Mouse (Mus musculus) embryonic fibroblast, embryonic 13.5 days (primary cell): ENCODE measurements at regions not wholly inside any gene's neighbourhood (a gene's known extent, or its start where the extent isn't known, plus 50 kb on each side); places are given as distances from the start of the nearest gene placed in this dataset.

Experiments
- H3K27ac ChIP-seq: 2 replicates; pipeline ENCODE4 v1.5.1; 2012; ENCODE audit warnings: low read length, control low read depth, inconsistent platforms; ENCODE audit not compliant: insufficient read depth
- H3K4me1 ChIP-seq: 2 replicates; pipeline ENCODE4 v1.6.1; 2011; ENCODE audit warnings: low read length; ENCODE audit not compliant: control insufficient read depth, insufficient read depth
- H3K4me3 ChIP-seq: 2 replicates; pipeline ENCODE4 v1.5.1; 2011; ENCODE audit warnings: mild to moderate bottlenecking, control low read depth, low read length; ENCODE audit not compliant: insufficient read depth
- CTCF ChIP-seq: IDR thresholded peaks from 2 replicates; pipeline ENCODE4 v1.5.1; 2011; ENCODE audit warnings: mild to moderate bottlenecking, control low read depth, low read length, moderate library complexity, borderline replicate concordance; ENCODE audit not compliant: insufficient read depth
- POLR2A ChIP-seq: IDR thresholded peaks from 2 replicates; pipeline ENCODE4 v1.6.1; 2011; ENCODE audit warnings: low read depth, mild to moderate bottlenecking, control low read depth, low read length, moderate library complexity

- no peaks in the 10 kb centered on the region for H3K4me1 ChIP-seq
- TF ChIP-seq CTCF = no peak
- TF ChIP-seq POLR2A = no peak
- no peak overlapping the region for H3K27ac ChIP-seq
- H3K4me3 ChIP-seq = no peak overlapping the region
Measured at GRCm38 (mm10) chr3:133818966-133819700, 274.2 kb upstream of the Tet2 start.

DNA sequence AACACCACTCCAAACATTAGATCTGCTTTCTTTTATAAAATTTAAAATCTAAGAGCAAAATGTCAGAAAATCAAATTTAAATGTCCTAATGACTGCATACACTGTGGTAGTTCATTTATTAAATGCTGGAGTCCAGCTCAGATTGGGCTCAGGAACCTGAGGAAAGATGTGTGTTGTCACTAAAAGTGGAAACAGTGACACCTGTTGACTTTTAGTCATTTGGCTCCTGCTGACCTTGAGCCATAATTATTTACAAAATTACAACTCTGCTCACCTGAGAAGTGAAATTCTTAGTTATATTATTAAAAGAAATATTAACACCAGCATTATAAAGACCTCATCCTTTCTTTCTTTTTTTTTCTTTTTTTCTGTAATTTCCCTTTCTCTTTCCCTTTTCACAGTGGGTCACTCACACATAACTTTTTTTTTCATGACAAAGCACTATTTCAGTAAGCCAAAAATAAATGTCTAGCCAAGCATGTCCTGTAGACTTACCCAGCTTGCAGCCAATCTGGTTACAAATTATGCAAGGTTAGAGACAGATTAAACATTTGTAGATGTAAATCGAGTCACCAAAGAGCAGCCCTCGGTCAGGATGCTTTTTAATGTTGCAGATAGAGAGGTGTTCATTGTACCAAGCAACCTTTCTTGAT is 288.9 kb upstream of the Tet2 start:
- TF ChIP-seq CTCF (no peak), POLR2A (no peak)
- H3K4me1 ChIP-seq = no peaks in the 10 kb centered on the region
- no peak overlapping the region for H3K4me3 ChIP-seq
- no peak overlapping the region for H3K27ac ChIP-seq

DNA sequence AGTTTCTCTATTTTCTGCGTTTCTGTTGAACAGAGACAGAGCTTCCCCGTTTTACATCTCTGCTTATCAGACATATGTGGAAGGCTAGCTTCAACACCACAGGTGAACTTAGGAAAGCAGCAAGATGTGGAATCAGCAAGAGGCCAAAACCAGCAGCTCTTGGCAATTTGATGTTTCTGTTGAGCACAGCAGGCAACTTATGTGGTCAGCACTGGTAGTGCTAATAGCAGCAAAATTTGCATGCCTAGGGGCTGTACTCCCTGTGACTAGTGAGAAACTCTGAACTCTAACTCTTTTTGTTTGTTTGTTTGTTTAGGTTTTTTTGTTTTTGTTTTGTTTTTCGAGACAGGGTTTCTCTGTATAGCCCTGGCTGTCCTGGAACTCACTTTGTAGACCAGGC is 289.5 kb upstream of the Tet2 start:
- TF ChIP-seq POLR2A (no peak), CTCF (no peak)
- Histone ChIP-seq H3K4me1 (no peaks in the 10 kb centered on the region), H3K27ac (no peak overlapping the region), H3K4me3 (no peak overlapping the region)

GRCm38 (mm10) chr3:133846301-133846700 is 301.4 kb upstream of the Tet2 start:
- no peak overlapping the region for H3K27ac ChIP-seq
- no peak overlapping the region for H3K4me3 ChIP-seq
- no peaks in the 10 kb centered on the region for H3K4me1 ChIP-seq
- TF ChIP-seq POLR2A = no peak
- TF ChIP-seq CTCF = no peak

GRCm38 (mm10) chr3:133874383-133874782 is 329.4 kb upstream of the Tet2 start:
- TF ChIP-seq POLR2A (no peak), CTCF (no peak)

DNA sequence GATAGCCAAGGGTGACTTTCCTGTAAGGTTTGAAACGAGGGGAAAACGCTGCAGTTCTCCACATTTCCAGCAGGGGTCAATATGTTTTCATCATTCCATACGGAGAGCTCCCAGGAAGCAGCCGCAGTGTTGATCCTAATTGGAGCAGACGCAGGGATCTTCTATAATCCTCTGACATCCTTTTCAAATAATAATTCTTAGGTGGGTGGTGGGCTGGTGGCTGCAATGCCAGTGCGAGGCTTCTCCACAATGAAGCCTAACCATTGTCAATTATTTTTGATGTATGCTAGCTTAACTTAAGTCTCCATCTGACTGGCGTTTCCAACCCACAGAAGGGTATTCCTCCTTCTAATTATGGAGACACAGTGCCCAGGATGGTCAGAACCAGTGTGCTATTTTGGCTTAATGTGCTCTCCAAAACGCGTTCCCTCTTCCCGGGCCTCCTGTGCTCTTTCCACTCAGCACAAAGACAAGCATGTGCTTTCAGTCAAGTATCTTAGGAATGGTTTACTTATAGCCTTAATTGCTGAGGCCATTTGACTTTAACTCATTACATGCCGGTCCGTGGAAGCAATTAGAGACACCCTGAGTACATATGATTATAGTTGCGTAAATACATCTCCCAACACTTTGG is 331.6 kb upstream of the Tet2 start:
- Histone ChIP-seq H3K27ac (no peak overlapping the region), H3K4me1 (no peaks in the 10 kb centered on the region; the same call in 1 of the 2 replicates), H3K4me3 (no peak overlapping the region)
- TF ChIP-seq POLR2A = no peak
- no peak for TF ChIP-seq CTCF

More at GRCm38 (mm10) chr3:133874383-133874782, 329.4 kb upstream of the Tet2 start:
- Histone ChIP-seq H3K4me1 (no peaks in the 10 kb centered on the region; the same call in 1 of the 2 replicates), H3K27ac (no peak overlapping the region), H3K4me3 (no peak overlapping the region)

DNA sequence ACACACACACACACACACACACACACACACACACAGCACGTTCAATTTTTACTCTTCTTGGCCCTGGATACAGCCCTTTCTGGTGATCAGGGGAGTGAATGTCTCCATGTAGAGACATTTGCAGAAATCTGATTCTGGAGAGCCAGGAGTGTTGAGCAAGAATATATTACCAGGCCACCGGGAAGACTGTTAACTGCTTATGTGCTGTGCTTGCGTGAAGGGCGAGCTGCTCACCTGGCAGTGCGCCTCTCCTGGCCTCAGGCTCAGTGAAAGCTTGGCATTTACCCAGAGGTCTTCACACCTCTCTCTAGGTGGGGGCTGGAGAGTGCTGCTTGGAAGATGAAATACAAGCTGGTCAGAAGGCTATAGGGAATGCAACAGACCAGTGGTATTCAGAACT is 332.4 kb upstream of the Tet2 start:
- no peak for TF ChIP-seq POLR2A
- TF ChIP-seq CTCF = no peak
- H3K4me3 ChIP-seq = no peak overlapping the region
- no peak overlapping the region for H3K27ac ChIP-seq

GRCm38 (mm10) chr3:133880626-133881025 is 335.7 kb upstream of the Tet2 start:
- Histone ChIP-seq H3K4me1 (no peaks in the 10 kb centered on the region; the same call in 1 of the 2 replicates), H3K27ac (no peak overlapping the region), H3K4me3 (no peak overlapping the region)
- no peak for TF ChIP-seq CTCF
- no peak for TF ChIP-seq POLR2A

More for the DNA sequence above, 332.4 kb upstream of the Tet2 start:
- H3K4me1 ChIP-seq = no peaks in the 10 kb centered on the region; the same call in 1 of the 2 replicates

DNA sequence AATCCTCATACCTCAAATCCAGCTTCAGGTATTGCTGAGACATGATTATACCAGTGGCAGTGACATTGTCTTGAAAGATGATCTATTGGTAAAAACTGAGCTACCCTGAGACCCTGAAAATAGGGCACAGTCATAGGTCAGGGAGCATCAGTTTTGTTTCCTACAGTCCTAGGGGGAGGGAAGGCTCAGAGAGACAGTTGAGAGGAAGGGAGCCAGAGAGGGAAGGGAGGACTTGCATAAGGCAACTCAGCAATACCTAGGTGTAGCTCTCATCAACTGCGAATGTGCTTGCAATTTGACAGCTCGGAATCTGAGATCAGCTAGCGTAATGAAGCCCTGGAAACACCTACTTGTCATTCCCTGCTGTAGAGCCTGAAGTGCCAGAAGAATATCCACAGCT is 334.4 kb upstream of the Cxxc4 start:
- Histone ChIP-seq H3K27ac (no peak overlapping the region), H3K4me3 (no peak overlapping the region), H3K4me1 (no peaks in the 10 kb centered on the region)
- TF ChIP-seq CTCF = no peak

DNA sequence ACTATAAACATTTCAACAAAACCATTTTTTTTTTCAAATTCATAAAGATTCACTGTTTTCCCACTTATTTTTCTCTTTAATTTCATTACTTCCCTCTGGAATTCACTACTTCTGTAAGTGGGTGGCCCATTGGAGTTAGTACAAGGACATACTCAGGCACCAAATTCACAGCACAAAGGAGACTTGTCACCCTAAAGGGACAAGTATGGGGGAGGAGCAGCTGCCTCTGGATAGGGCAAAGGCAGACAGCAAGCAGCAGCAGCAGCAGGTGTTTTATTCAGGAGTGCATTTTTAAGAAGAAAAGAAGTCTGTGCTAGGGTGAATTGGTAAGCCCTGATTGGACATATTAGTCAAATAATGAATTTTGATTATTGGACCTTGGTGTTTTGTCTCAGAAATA is 314.1 kb upstream of the Cxxc4 start:
- Histone ChIP-seq H3K4me3 (no peak overlapping the region), H3K4me1 (no peaks in the 10 kb centered on the region), H3K27ac (no peak overlapping the region)
- TF ChIP-seq POLR2A = no peak
- TF ChIP-seq CTCF = no peak

DNA sequence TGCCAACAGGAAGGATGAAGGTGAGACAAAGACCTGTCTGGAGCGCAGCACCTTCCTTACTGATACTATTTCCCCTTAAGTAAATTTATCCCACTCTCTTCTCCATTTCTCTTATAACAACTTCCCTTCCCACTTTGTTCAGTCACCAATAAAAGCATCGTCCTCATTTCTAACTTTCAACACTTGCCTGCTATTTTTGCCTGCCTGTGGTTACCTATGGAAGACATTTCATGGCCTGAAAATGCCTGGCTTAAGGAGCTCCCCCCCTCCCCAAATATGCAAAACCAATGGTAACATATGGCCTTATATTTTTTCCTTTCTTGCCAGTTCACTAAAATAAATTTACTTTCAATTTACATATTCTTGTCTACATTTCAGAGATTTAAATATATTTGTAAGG is 271.0 kb upstream of the Cxxc4 start:
- Histone ChIP-seq H3K27ac (no peak overlapping the region), H3K4me1 (no peaks in the 10 kb centered on the region), H3K4me3 (no peak overlapping the region)
- TF ChIP-seq POLR2A (no peak), CTCF (no peak)
